Mouse (Mus musculus) right cerebral cortex, postnatal 36 days (tissue): ENCODE results near the gene Zfp771.

Experiments
- DNase-seq, 2 experiments: peaks; one replicate each; pipeline ENCODE4 v3.0.0; 2022; ENCODE audit warnings: low spot score in 2 of 2, mixed read lengths in 1 of 2

The Zfp771 gene

GRCm38 (mm10) chr7:127282190-127282589 lies 38.1 kb downstream of the Zfp771 start:
- DNase-seq: no peak

GRCm38 (mm10) chr7:127285154-127285553 lies 41.1 kb downstream of the Zfp771 start:
- no peak for DNase-seq

GRCm38 (mm10) chr7:127287940-127288339 lies 43.9 kb downstream of the Zfp771 start:
- DNase-seq: no peak

GRCm38 (mm10) chr7:127289306-127289705 lies 45.2 kb downstream of the Zfp771 start:
- DNase-seq: no peak

- no peak for DNase-seq
Observed at GRCm38 (mm10) chr7:127290142-127290541, 46.1 kb downstream of the Zfp771 start.

- no peak for DNase-seq
Observed at GRCm38 (mm10) chr7:127296098-127296497, 52.0 kb downstream of the Zfp771 start, which contains the start of gene Itgal. Itgal (plus strand) TSS chr7:127296260.

- no peak for DNase-seq
Observed at GRCm38 (mm10) chr7:127296786-127297555, 52.9 kb downstream of the Zfp771 start.

GRCm38 (mm10) chr7:127297586-127298193 lies 53.6 kb downstream of the Zfp771 start:
- DNase-seq: no peak
